Mouse (Mus musculus) hindbrain, embryonic 11.5 days (tissue): Measurements from ENCODE around the gene Homer1. TPM values are rescaled to one million over a fixed set of nuclear protein-coding genes. Genes with fewer than 3 reads are reported as not detected.

ENCODE experiments used
- ATAC-seq: fragments of 200-750 bp; cut with Nextera tagmentation; 2 replicates; pipeline ENCODE4 v1.8.0; 2017; ENCODE audit warnings: mild to moderate bottlenecking, moderate TSS enrichment, moderate library complexity; ENCODE audit not compliant: low FRiP score
- DNase-seq: peaks from one replicate; pipeline ENCODE4 v3.0.0-alpha.2; 2015; ENCODE audit warnings: low spot score
- H3K27ac ChIP-seq: fragments of 300-500 bp; sonication (generic); 2 replicates; pipeline ENCODE4 v1.5.1; 2014; ENCODE audit warnings: mild to moderate bottlenecking, low read depth, low read length
- H3K27me3 ChIP-seq: fragments of 300-500 bp; sonication (generic); 2 replicates; pipeline ENCODE4 v1.6.1; 2014; ENCODE audit warnings: mild to moderate bottlenecking, low read length, moderate library complexity, mixed read lengths; ENCODE audit not compliant: control insufficient read depth, insufficient read depth
- H3K36me3 ChIP-seq: fragments of 300-500 bp; sonication (generic); 2 replicates; pipeline ENCODE4 v1.6.1; 2014; ENCODE audit warnings: mild to moderate bottlenecking, low read length, moderate library complexity, mixed read lengths; ENCODE audit not compliant: control insufficient read depth, insufficient read depth
- H3K4me1 ChIP-seq: fragments of 300-500 bp; sonication (generic); replicated peaks from 2 replicates; pipeline ENCODE4 v1.6.1; 2014; ENCODE audit warnings: low read length, mixed read lengths; ENCODE audit not compliant: control insufficient read depth, insufficient read depth
- H3K4me2 ChIP-seq: fragments of 300-500 bp; sonication (generic); replicated peaks from 2 replicates; pipeline ENCODE4 v1.6.1; 2014; ENCODE audit warnings: mild to moderate bottlenecking, low read depth, low read length
- H3K4me3 ChIP-seq: fragments of 300-500 bp; sonication (generic); 2 replicates; pipeline ENCODE4 v1.5.1; 2014; ENCODE audit warnings: low read depth, low read length
- H3K9ac ChIP-seq: fragments of 300-500 bp; sonication (generic); 2 replicates; pipeline ENCODE4 v1.6.1; 2014; ENCODE audit warnings: low read depth, low read length
- H3K9me3 ChIP-seq: fragments of 300-500 bp; sonication (generic); 2 replicates; pipeline ENCODE4 v1.6.1; 2016; ENCODE audit warnings: low read length; ENCODE audit not compliant: control insufficient read depth
- WGBS: fragments of 180-500 bp; shearing (Covaris S2); extraction: QIAGEN DNeasy Blood & Tissue Kit; methylation state at CpG from one replicate; pipeline ENCODE4 v1.1.7; 2014; 5-methylcytosine and 5-hydroxymethylcytosine counted together
- polyA plus RNA-seq: library from polyadenylated mRNA; unstranded; fragments of >200 nt; fragmentation: Nextera tagmentation; extraction: Ambion mirVana; gene quantifications from 2 replicates; pipeline ENCODE4 v1.2.1, GENCODE M21; 2014

Homer1 gene
- polyA plus RNA-seq, 1 experiment from 2014 or later: 17.7 TPM

- WGBS: 92% methylated on average over 8 of the region's 8 CpGs
Observed at GRCm38 (mm10) chr13:93380399-93381063, 81.1 kb downstream of the Homer1 start.

GRCm38 (mm10) chr13:93381301-93381700 is 81.9 kb downstream of the Homer1 start:
- Histone ChIP-seq H3K27ac (no peak overlapping the region), H3K4me1 (no peaks in the 10 kb centered on the region), H3K9me3 (no peaks in the 10 kb centered on the region), H3K4me2 (no peak overlapping the region), H3K4me3 (no peak overlapping the region), H3K9ac (no peak overlapping the region), H3K36me3 (no peaks in the 10 kb centered on the region), H3K27me3 (no peaks in the 10 kb centered on the region)
- DNase-seq (no peak), ATAC-seq (no peak)
- 96% methylated on average over 1 of the region's 1 CpGs for WGBS

More at GRCm38 (mm10) chr13:93380399-93381063, 81.1 kb downstream of the Homer1 start:
- no peaks in the 10 kb centered on the region for H3K4me1 ChIP-seq
- no peak overlapping the region for H3K27ac ChIP-seq
- ATAC-seq (no peak), DNase-seq (no peak)
- no peak overlapping the region for H3K9ac ChIP-seq
- H3K27me3 ChIP-seq: no peaks in the 10 kb centered on the region
- no peak overlapping the region for H3K4me3 ChIP-seq
- no peaks in the 10 kb centered on the region for H3K36me3 ChIP-seq
- H3K9me3 ChIP-seq: no peaks in the 10 kb centered on the region
- H3K4me2 ChIP-seq: no peak overlapping the region

GRCm38 (mm10) chr13:93383092-93383491 is 83.7 kb downstream of the Homer1 start:
- 94% methylated on average over 5 of the region's 5 CpGs for WGBS
- H3K4me1 ChIP-seq: no peaks in the 10 kb centered on the region

GRCm38 (mm10) chr13:93383620-93384019 is 84.2 kb downstream of the Homer1 start:
- Histone ChIP-seq H3K27ac (no peak overlapping the region), H3K36me3 (no peaks in the 10 kb centered on the region), H3K9ac (no peak overlapping the region), H3K27me3 (no peaks in the 10 kb centered on the region), H3K4me2 (no peak overlapping the region), H3K9me3 (no peaks in the 10 kb centered on the region), H3K4me1 (no peaks in the 10 kb centered on the region), H3K4me3 (no peak overlapping the region)
- ATAC-seq (no peak), DNase-seq (no peak)
- WGBS: 96% methylated on average over 2 of the region's 2 CpGs

More at GRCm38 (mm10) chr13:93383092-93383491, 83.7 kb downstream of the Homer1 start:
- Histone ChIP-seq H3K9ac (no peak overlapping the region), H3K27ac (no peak overlapping the region), H3K9me3 (no peaks in the 10 kb centered on the region), H3K4me3 (no peak overlapping the region), H3K4me2 (no peak overlapping the region), H3K27me3 (no peaks in the 10 kb centered on the region), H3K36me3 (no peaks in the 10 kb centered on the region)
- DNase-seq (no peak), ATAC-seq (no peak)

GRCm38 (mm10) chr13:93384481-93384880 is 85.0 kb downstream of the Homer1 start:
- 74% methylated on average over 1 of the region's 1 CpGs for WGBS
- H3K9ac ChIP-seq: no peak overlapping the region
- no peaks in the 10 kb centered on the region for H3K4me1 ChIP-seq
- H3K4me2 ChIP-seq: no peak overlapping the region
- no peak for ATAC-seq
- H3K9me3 ChIP-seq: no peaks in the 10 kb centered on the region
- no peak overlapping the region for H3K4me3 ChIP-seq
- no peak overlapping the region for H3K27ac ChIP-seq
- H3K36me3 ChIP-seq: no peaks in the 10 kb centered on the region
- no peaks in the 10 kb centered on the region for H3K27me3 ChIP-seq
- DNase-seq: no peak

- Histone ChIP-seq H3K9ac (no peak overlapping the region), H3K27ac (no peak overlapping the region), H3K4me2 (no peak overlapping the region), H3K4me3 (no peak overlapping the region), H3K36me3 (no peaks in the 10 kb centered on the region), H3K4me1 (no peaks in the 10 kb centered on the region), H3K9me3 (no peaks in the 10 kb centered on the region), H3K27me3 (no peaks in the 10 kb centered on the region)
- DNase-seq: no peak
- no peak for ATAC-seq
- 79% methylated on average over 1 of the region's 1 CpGs for WGBS
Observed at GRCm38 (mm10) chr13:93385147-93385546, 85.7 kb downstream of the Homer1 start.

GRCm38 (mm10) chr13:93387440-93387839 is 88.0 kb downstream of the Homer1 start:
- no peak for DNase-seq
- WGBS: 87% methylated on average over 5 of the region's 5 CpGs
- no peaks in the 10 kb centered on the region for H3K4me1 ChIP-seq
- H3K4me3 ChIP-seq: no peak overlapping the region
- H3K27me3 ChIP-seq: no peaks in the 10 kb centered on the region
- H3K36me3 ChIP-seq: no peaks in the 10 kb centered on the region
- H3K9me3 ChIP-seq: no peaks in the 10 kb centered on the region
- no peak overlapping the region for H3K4me2 ChIP-seq
- no peak overlapping the region for H3K27ac ChIP-seq
- no peak overlapping the region for H3K9ac ChIP-seq
- ATAC-seq: no peak

GRCm38 (mm10) chr13:93388594-93389241 is 89.3 kb downstream of the Homer1 start:
- Histone ChIP-seq H3K9ac (no peak overlapping the region), H3K4me3 (no peak overlapping the region), H3K27me3 (no peaks in the 10 kb centered on the region), H3K4me1 (no peaks in the 10 kb centered on the region), H3K4me2 (no peak overlapping the region), H3K36me3 (no peaks in the 10 kb centered on the region), H3K9me3 (no peaks in the 10 kb centered on the region), H3K27ac (no peak overlapping the region)
- DNase-seq (no peak), ATAC-seq (no peak)
- WGBS: 82% methylated on average over 7 of the region's 7 CpGs

GRCm38 (mm10) chr13:93389242-93389625 is 89.8 kb downstream of the Homer1 start:
- ATAC-seq (no peak), DNase-seq (no peak)
- H3K4me1 ChIP-seq: no peaks in the 10 kb centered on the region
- no peak overlapping the region for H3K27ac ChIP-seq
- H3K4me3 ChIP-seq: no peak overlapping the region
- H3K27me3 ChIP-seq: no peaks in the 10 kb centered on the region
- H3K4me2 ChIP-seq: no peak overlapping the region
- no peak overlapping the region for H3K9ac ChIP-seq
- WGBS: 77% methylated on average over 2 of the region's 2 CpGs
- no peaks in the 10 kb centered on the region for H3K36me3 ChIP-seq
- H3K9me3 ChIP-seq: no peaks in the 10 kb centered on the region
